8 mouse cellular contexts compared by ENCODE assay signal in the genomic region with DNA sequence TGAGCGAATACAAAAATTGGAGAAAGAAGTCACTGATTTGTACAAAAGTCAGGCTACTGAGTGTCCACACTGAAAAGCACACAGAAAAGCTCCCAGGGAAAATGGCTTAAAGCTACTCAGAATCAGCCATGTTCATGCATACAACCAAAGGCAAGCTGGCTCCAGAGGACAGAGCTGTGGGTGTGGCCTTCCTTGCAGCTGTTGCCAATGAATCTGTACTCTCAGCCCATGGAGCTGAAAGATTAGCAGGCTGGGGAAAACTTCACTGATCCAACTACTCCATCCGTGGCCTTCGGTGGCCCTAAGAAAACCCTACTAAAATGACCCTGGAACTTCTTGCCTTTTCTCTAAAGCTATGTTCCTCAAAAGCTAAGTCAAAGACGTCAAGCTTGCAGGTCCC. TPM values are rescaled to one million over a fixed set of nuclear protein-coding genes. Genes with fewer than 3 reads are reported as not detected.
A peak's percentile ranks its signal among the peaks of the same experiment; 100 is the strongest.
DNase-seq lines count a peak whose midpoint lies in the region; ATAC-seq and TF ChIP-seq lines count a peak whose summit lies in the region.

No protein-coding gene starts in this region.

- peak; percentile 31 for DNase-seq in MN1 (ENCODE audit: low spot score)
- peak; percentile 48 to 57 for DNase-seq in gastrocnemius, adult 8-10 months (ENCODE audit: low spot score in 2 of 2)
- no peak for DNase-seq in right cerebral cortex, postnatal 10 days (ENCODE audit: low spot score in 2 of 2)
- DNase-seq in frontal cortex, postnatal 25 days (ENCODE audit: low spot score in 2 of 2): no peak

- H3K36me3 ChIP-seq in intestine, embryonic 15.5 days: no peaks in the 10 kb centered on the region
- no peaks in the 10 kb centered on the region for H3K36me3 ChIP-seq in intestine, postnatal 0 days (ENCODE audit: control insufficient read depth, insufficient read depth)
- H3K36me3 ChIP-seq in limb, embryonic 15.5 days: no peaks in the 10 kb centered on the region

- no peak overlapping the region for H3K4me2 ChIP-seq in intestine, embryonic 15.5 days (replicated peaks)
- H3K4me2 ChIP-seq in intestine, postnatal 0 days (replicated peaks; ENCODE audit: low read depth): no peak overlapping the region; the same call in 1 of the 2 replicates
- peak overlapping the region; percentile 10; the same call in 1 of the 2 replicates for H3K4me2 ChIP-seq in limb, embryonic 15.5 days

- H3K4me1 ChIP-seq in intestine, embryonic 15.5 days (replicated peaks): peaks cover 77% of the 10 kb centered on the region
- H3K4me1 ChIP-seq in intestine, postnatal 0 days (replicated peaks; ENCODE audit: control insufficient read depth, insufficient read depth, low read length): peaks cover 20% of the 10 kb centered on the region
- peaks cover 80% of the 10 kb centered on the region for H3K4me1 ChIP-seq in limb, embryonic 15.5 days

- TF ChIP-seq CTCF in intestine, postnatal 0 days (IDR thresholded peaks at IDR 0.05; ENCODE audit: low read depth): no peak

- no peak overlapping the region for H3K4me3 ChIP-seq in intestine, embryonic 15.5 days (replicated peaks)
- H3K4me3 ChIP-seq in intestine, postnatal 0 days (ENCODE audit: low read depth, low read length): no peak overlapping the region
- no peak overlapping the region for H3K4me3 ChIP-seq in limb, embryonic 15.5 days

- WGBS in intestine, embryonic 15.5 days: 53% methylated on average over 4 of the region's 4 CpGs
- 47% methylated on average over 4 of the region's 4 CpGs for WGBS in intestine, postnatal 0 days
- 38% methylated on average over 4 of the region's 4 CpGs for WGBS in limb, embryonic 15.5 days

- no peak overlapping the region for H3K9ac ChIP-seq in intestine, embryonic 15.5 days
- no peak overlapping the region for H3K9ac ChIP-seq in intestine, postnatal 0 days (ENCODE audit: low read depth, low read length)
- H3K9ac ChIP-seq in limb, embryonic 15.5 days: no peak overlapping the region

- H3K27me3 ChIP-seq in intestine, embryonic 15.5 days (replicated peaks): no peaks in the 10 kb centered on the region
- H3K27me3 ChIP-seq in intestine, postnatal 0 days (replicated peaks; ENCODE audit: control insufficient read depth, insufficient read depth, low read length): no peaks in the 10 kb centered on the region
- H3K27me3 ChIP-seq in limb, embryonic 15.5 days: no peaks in the 10 kb centered on the region

- H3K9me3 ChIP-seq in intestine, embryonic 15.5 days: no peaks in the 10 kb centered on the region
- H3K9me3 ChIP-seq in intestine, postnatal 0 days (ENCODE audit: control insufficient read depth): no peaks in the 10 kb centered on the region
- H3K9me3 ChIP-seq in limb, embryonic 15.5 days: no peaks in the 10 kb centered on the region

- ATAC-seq in intestine, embryonic 15.5 days: peak; percentile 46; the same call in 1 of the 2 replicates
- ATAC-seq in intestine, postnatal 0 days: no peak
- no peak for ATAC-seq in limb, embryonic 15.5 days (ENCODE audit: insufficient number of reproducible peaks, low FRiP score, low TSS enrichment, low read depth)
- no peak for ATAC-seq in granulocyte monocyte progenitor cell, adult 5-6 weeks (replicated peaks; ENCODE audit: poor library complexity, severe bottlenecking)

- 0 out of 2 replicates have a peak overlapping the region, but pooled peaks have one; percentile 11 for H3K27ac ChIP-seq in intestine, embryonic 15.5 days
- no peak overlapping the region for H3K27ac ChIP-seq in intestine, postnatal 0 days (ENCODE audit: low read depth, low read length)
- H3K27ac ChIP-seq in limb, embryonic 15.5 days: peak overlapping the region; percentile 59

RNA-seq across cellular contexts. Expression of a gene that starts 11.2 kb away (rescaled TPM):
- polyA plus RNA-seq in intestine, embryonic 15.5 days (2015; fragmentation: Nextera tagmentation; extraction: Ambion mirVana): 17.1 and 19.5 TPM in 2 replicates
- polyA plus RNA-seq in intestine, postnatal 0 days (2015; fragmentation: Nextera tagmentation; extraction: Ambion mirVana): 13.3 and 13.4 TPM in 2 replicates
- 10 to 100 TPM; 43.8 to 49.3 (median 48.3) TPM for total RNA-seq in gastrocnemius, adult 8-10 months (2022)
- polyA plus RNA-seq in limb, embryonic 15.5 days (2015; fragmentation: Nextera tagmentation; extraction: Ambion mirVana): 22.3 and 22.5 TPM in 2 replicates
- total RNA-seq in granulocyte monocyte progenitor cell, adult 5-6 weeks (2014; fragmentation: Nextera tagmentation): 0.37 and 2.0 TPM in 2 replicates
- not detected in 2 replicates for total RNA-seq in granulocyte monocyte progenitor cell, adult 5-6 weeks (2017)

Comparison
In these comparisons a context has a peak if more than half of its experiments do, and no peak if none do; other contexts are left out.
1. DNase-seq: peak in MN1 (single experiment) and gastrocnemius, adult 8-10 months (2 of 2); none in right cerebral cortex, postnatal 10 days (0 of 2) and frontal cortex, postnatal 25 days (0 of 2).